Mouse (Mus musculus) G1E-ER4 (cell line): ENCODE results near the gene Rps15. TPM values are rescaled to one million over a fixed set of nuclear protein-coding genes. Genes with fewer than 3 reads are reported as not detected.

Experiments
- GATA1 ChIP-seq: IDR thresholded peaks from one replicate; pipeline ENCODE4 v1.8.0; 2012; ENCODE audit warnings: low read length, inconsistent platforms
- polyA plus RNA-seq: library from polyadenylated mRNA; stranded (reverse); fragments of >175 nt; gene quantifications from 2 replicates; pipeline ENCODE4 v1.2.3, GENCODE M21; 2012

The Rps15 gene
- polyA plus RNA-seq, 1 experiment = 5,691 TPM

DNA sequence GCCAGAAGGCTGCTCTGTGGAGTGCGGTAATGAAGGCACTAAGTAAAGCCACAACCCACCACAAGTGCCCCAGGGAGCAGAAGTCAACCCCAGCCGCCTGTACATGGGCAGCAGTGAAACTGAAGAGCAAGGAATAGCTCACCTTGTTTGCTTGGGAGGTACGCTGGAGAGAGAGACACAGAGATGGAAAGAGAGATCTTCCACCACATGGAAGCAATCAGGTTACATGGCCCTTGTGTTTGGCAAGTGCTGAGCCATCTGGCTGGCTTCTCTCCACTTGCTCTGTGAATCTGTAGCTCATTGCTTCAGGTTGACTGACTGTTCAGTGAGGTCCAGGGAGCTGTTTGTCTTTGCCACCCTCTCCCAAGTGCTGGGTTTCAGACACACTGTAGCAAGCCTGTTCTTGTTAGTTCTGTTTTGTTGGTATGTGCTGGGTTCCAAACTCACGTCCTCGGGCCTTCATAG, 40.3 kb downstream of the Rps15 start:
- no peak for TF ChIP-seq GATA1

DNA sequence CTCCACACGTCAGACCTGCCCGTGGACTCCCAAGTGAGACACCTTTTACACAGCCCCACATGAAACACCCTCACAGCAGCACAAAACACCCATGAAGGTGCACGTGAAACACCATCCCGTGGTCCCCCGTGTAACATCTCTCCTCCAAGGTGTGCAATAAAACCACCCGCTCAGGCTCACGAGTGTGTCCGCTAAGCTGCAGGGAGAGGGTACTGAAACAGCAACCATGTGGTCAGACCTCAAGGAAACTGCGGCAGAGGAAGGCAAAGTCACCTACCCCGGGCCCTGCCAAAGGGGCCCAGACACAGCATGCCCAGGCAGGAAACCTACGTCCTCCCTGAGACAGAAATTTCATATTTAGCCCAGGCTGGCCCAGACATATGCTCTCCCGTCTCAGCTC, 44.0 kb downstream of the Rps15 start:
- no peak for TF ChIP-seq GATA1

DNA sequence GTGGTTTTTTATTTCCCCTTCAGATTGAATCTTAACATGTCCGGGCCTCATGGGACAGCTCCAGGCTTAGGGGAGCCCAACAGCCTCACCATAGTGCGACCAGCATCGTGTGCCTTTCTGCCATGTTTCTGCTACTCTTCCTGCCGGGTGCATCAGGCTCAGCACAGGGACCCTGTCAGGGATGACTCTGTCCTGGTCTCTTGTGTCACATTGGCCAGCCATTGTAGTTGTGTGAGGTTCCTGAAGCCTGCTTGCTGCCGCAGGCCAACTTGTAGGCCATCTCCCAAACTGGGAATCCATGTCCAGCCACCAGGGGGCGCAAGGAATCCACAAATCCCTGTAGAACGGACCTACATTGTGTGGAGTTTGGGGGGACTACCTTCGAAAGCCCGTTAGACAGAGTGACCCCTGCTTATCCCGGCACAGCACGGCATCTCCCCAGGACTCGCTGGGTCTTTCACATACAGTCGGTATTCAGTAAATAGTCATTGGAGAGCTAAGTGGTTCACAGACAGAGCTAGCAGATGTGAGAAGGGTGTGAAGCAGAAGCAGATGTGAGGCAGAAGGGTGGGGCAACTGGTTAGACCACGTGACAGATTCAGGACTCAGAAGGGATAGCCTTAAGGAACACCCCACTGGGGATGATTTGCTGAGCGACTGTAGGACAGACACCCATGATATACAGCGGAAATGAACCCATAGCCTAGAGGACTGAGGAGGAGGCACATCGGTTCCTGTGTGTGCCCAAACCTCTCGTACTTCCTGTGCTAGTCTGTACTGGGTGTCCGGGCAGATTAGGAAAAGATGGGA, 47.9 kb downstream of the Rps15 start:
- no peak for TF ChIP-seq GATA1

DNA sequence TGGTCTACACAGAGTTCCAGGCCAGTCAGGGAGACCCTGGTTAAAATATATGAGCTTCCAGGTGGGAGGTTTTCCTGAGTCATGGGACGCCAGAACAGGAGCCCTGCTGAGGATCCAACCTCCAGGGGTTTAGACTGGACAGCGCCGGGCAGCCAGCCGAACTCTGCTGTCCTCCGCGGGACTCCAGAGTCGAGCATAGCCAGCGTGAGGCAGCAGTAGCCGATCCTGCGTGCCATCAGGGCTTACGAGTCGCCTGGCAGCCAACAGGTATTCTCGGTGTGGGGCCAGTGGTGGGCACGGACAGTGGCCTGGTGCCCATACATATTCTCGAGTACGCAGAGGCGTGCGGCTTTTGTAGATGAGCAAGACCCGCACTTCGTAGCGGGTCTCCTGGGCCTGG, 48.8 kb downstream of the Rps15 start:
- no peak for TF ChIP-seq GATA1

DNA sequence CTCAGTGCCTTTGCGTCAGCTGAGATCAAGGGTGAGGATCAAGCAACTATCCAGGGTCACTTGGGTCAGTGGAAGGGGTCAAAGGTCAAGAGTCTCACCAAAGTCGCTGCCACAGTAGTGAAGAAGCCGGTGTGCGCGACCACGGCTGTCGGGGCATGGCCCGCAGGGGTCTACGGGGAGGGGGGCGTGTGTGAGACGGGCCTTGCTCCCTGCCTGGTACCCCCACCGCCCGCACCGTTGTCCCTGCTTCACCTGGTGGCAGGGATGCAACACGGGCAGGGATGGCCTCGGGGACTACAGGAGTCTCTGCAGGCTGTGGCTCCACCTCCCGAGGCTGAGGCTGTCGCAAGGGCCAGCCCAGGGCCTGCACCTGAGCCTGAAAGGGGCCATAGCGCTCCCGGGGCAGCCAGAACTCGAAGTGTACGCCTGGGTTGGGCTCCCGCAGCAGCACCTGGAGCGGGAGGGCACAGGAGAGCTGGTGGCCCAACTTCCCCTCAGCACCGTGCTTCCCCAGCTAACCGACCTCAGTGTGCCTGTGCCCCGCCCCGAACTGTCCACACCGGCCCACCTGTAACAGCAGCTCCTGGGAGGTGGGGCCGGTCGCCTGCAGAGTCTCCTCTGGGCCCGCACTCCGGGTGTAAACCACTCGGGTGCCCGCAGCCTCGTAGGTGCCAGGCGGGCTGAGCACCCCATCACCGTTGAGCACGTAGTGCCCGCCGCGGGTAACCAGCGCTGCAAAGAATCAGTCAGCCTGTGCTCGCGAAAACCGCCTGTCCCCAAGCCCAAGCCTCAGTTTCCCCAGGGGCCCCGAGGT, 49.4 kb downstream of the Rps15 start:
- no peak for TF ChIP-seq GATA1

DNA sequence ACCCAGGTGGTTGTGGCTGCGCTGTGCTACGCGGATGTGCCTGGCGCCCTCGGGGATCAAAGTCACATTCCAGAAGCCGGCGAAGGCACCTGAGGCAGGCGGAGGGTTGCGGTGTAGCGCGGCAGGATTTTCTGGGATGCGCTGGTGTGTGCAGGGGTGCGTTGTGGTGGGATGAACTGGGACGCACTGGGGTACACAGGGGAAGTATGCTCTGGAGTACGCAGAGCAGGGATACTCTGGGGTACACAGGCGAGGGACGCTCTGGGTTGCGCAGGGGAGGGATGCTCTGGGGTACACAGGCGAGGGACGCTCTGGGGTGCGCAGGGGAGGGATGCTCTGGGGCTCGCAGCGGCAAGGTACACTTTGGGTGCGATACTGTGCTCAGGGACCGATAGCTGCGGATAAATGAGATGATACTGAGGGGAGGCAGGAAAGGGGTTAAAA, 50.1 kb downstream of the Rps15 start:
- TF ChIP-seq GATA1 = no peak

DNA sequence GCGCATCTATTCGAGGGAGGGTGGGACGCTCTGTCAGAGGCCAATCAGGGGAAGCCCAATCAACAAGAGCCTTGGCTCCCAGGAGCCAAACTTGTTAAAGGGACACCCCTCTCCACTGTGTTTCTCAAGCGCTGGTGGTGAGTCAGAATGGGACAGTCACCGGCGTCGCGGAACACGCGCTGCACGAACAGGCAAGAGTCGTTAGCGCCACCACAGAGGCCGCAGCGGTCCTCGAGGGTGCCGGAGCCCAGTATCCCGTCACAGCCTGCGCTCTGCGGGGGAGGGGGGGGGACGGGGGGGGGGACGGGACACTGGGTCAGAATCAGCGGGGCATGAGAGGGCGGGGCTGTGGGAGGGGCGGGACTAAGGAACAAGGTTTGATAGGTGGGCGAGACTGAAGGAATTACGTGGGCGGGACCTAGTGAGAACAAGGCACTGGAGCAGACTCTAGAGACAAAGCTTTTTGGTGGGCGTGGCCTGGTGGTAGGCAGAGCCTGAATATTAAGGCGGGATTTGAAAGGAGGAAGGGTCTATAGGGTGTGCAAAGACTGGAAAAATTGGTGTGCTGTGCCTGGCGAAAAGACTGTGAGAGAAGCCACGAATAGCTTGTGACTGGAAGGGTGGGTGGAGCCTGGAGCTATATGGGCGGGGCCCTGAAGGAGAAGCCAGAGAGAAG, 50.6 kb downstream of the Rps15 start:
- no peak for TF ChIP-seq GATA1

DNA sequence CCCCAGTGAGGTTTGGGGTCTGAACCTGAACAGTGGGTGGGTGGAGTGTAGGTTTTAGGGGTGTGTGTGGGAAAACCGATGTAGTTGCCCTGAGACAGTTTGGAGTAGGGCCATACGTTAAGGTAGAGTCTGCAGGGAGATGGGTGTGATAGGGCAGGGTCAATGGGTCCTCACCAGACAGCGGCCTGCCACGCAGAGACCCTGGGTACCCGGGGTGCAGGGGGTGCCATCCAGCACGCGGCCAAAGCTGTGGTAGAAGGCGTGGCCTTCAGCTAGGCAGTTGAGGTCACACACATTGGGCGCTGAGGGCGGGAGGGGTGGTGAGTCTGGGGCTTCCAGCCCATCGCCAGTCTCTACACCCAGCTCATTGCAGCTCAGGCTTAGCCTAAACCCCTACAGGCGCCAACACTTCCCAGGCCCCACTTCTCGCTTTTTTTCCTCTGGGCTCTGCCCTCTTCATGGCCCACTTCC, 51.2 kb downstream of the Rps15 start:
- no peak for TF ChIP-seq GATA1

Other genes starting within 250 kb of the Rps15 start
- 1,603 and 2,372 TPM in 2 replicates for gene Gpx4, start 245.3 kb upstream of the Rps15 start, polyA plus RNA-seq
- 41.3 and 41.5 TPM in 2 replicates for gene Sbno2, start 186.9 kb upstream of the Rps15 start, polyA plus RNA-seq
- gene Stk11, start 176.7 kb upstream of the Rps15 start, polyA plus RNA-seq = 140 and 143 TPM in 2 replicates
- gene Atp5d, start 153.8 kb upstream of the Rps15 start, polyA plus RNA-seq = 1,550 and 1,866 TPM in 2 replicates
- 53.6 and 59.0 TPM in 2 replicates for gene Cbarp, start 151.6 kb upstream of the Rps15 start, polyA plus RNA-seq
- 227 and 254 TPM in 2 replicates for gene Midn, start 144.2 kb upstream of the Rps15 start, polyA plus RNA-seq
- 54.3 and 62.8 TPM in 2 replicates for gene Cirbp, start 126.5 kb upstream of the Rps15 start, polyA plus RNA-seq
- gene 1600002K03Rik, start 119.5 kb upstream of the Rps15 start, polyA plus RNA-seq = 5.8 and 6.7 TPM in 2 replicates
- 0.46 and 0.52 TPM in 2 replicates for gene Efna2, start 113.0 kb upstream of the Rps15 start, polyA plus RNA-seq
- 37.4 and 39.5 TPM in 2 replicates for gene Mum1, start 66.0 kb upstream of the Rps15 start, polyA plus RNA-seq
- gene Ndufs7, start 43.3 kb upstream of the Rps15 start, polyA plus RNA-seq = 309 and 396 TPM in 2 replicates
- gene Gamt, start 31.4 kb upstream of the Rps15 start, polyA plus RNA-seq = 0.26 and 0.35 TPM in 2 replicates
- 512 and 653 TPM in 2 replicates for gene Dazap1, start 31.0 kb upstream of the Rps15 start, polyA plus RNA-seq
- 0.04 and 0.15 TPM in 2 replicates for gene Apc2, start 3.5 kb downstream of the Rps15 start, polyA plus RNA-seq
- gene 2310011J03Rik, start 28.1 kb downstream of the Rps15 start, polyA plus RNA-seq = 99.6 and 132 TPM in 2 replicates
- 3.5 and 4.3 TPM in 2 replicates for gene Pcsk4, start 37.0 kb downstream of the Rps15 start, polyA plus RNA-seq
- 28.5 and 36.0 TPM in 2 replicates for gene Reep6, start 37.5 kb downstream of the Rps15 start, polyA plus RNA-seq
- 30.2 and 32.7 TPM in 2 replicates for gene Adamtsl5, start 56.0 kb downstream of the Rps15 start, polyA plus RNA-seq
- gene Plk5, start 64.0 kb downstream of the Rps15 start, polyA plus RNA-seq = not detected in 2 replicates
- gene Mex3d, start 95.2 kb downstream of the Rps15 start, polyA plus RNA-seq = 44.6 and 53.8 TPM in 2 replicates
- 289 and 306 TPM in 2 replicates for gene Mbd3, start 107.1 kb downstream of the Rps15 start, polyA plus RNA-seq
- 1,888 and 2,895 TPM in 2 replicates for gene Uqcr11, start 114.4 kb downstream of the Rps15 start, polyA plus RNA-seq
- 960 and 1,205 TPM in 2 replicates for gene Tcf3, start 141.2 kb downstream of the Rps15 start, polyA plus RNA-seq
- not detected in 2 replicates for gene Onecut3, start 202.4 kb downstream of the Rps15 start, polyA plus RNA-seq
- 0.03 TPM in 2 replicates for gene Atp8b3, start 246.7 kb downstream of the Rps15 start, polyA plus RNA-seq